Mouse (Mus musculus): ENCODE results near the gene Gmeb1. TPM values are rescaled to one million over a fixed set of nuclear protein-coding genes. Genes with fewer than 3 reads are reported as not detected.
A peak's percentile ranks its signal among the peaks of the same experiment; 100 is the strongest.
"Not testable (repeated sequence)": the region's sequence is repeated elsewhere in the genome, so short reads cannot be mapped to it uniquely, and the experiment has no call there.

Gmeb1 gene
- total and polyA plus RNA-seq, 3 experiments: 16.1 to 25.4 (median 19.2) TPM

- no peak overlapping the region for H3K4me3 ChIP-seq (ENCODE audit: low read depth, low read length)
- DNase-seq (ENCODE audit: low spot score): no peak
- H3K9me3 ChIP-seq (replicated peaks): no peaks in the 10 kb centered on the region
- TF ChIP-seq TAL1 (conservative IDR thresholded peaks at IDR 0.05; ENCODE audit: low read depth, low read length) (no peak), POLR2AphosphoS5 (IDR thresholded peaks at IDR 0.05; ENCODE audit: insufficient replicate concordance, low read depth, low read length) (no peak), GATA1 (IDR thresholded peaks at IDR 0.05; ENCODE audit: borderline replicate concordance, low read length) (no peak), GATA2 (IDR thresholded peaks at IDR 0.05; ENCODE audit: borderline replicate concordance, low read depth, low read length) (no peak), CTCF (IDR thresholded peaks at IDR 0.05; ENCODE audit: low read depth, low read length) (no peak)
- peaks cover 11% of the 10 kb centered on the region for H3K36me3 ChIP-seq (replicated peaks)
- H3K4me1 ChIP-seq (ENCODE audit: insufficient read depth, low read depth, low read length): peaks cover 43% of the 10 kb centered on the region
- no peak for ATAC-seq (ENCODE audit: extremely low read depth, insufficient number of reproducible peaks, low FRiP score, poor library complexity, severe bottlenecking)
- no peaks in the 10 kb centered on the region for H3K27me3 ChIP-seq (ENCODE audit: insufficient read depth, low read length)
Measured at GRCm38 (mm10) chr4:132305276-132305675, 43.9 kb upstream of the Gmeb1 start.

DNA sequence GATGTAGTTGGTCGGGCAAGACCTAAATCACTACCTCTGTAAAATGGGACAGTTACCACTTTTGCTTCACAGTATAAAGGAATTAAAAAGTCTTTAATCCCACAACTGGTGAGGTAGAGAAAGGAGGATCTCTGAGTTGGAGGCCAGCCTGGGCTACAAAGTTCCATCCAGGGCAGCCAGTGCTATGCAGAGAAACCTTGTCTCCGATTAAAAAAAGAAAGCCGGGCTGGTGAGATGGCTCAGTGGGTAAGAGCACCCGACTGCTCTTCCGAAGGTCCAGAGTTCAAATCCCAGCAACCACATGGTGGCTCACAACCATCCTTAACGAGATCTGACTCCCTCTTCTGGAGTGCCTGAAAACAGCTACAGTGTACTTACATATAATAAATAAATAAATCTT lies 42.1 kb upstream of the Gmeb1 start:
- H3K27me3 ChIP-seq (ENCODE audit: insufficient read depth, low read length); H3K9me3 ChIP-seq (replicated peaks): not testable (repeated sequence)

DNA sequence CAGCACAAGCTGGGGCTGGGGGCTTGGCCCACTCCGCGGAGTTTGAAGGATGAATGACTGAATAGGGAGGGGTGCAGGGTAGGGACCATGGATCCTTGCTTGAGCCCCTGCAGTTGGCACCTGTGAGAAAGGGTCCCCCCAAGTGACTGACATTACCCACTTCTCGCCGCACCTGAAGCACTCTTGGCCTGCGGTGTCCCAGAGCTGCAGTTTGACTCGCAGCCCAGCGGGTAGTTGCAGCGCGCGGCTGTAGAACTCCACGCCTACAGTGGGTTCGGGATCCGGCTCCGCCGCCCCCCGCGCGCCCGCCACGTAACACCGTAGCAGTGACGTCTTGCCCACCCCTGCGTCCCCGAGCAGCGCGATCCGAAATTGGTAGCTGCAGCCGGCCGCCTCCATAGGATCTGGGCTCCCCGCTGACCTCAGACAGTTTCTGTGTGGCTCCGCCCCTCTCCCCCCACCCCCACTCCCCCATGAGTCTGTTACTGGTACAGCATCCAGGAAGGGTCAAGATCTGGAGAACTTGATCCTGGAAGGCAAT lies 41.6 kb upstream of the Gmeb1 start, which contains the start of gene Rab42:
TSS of gene Rab42 (minus strand) at position 447 of the 541 bp plus-strand sequence.
- Histone ChIP-seq H3K36me3 (replicated peaks) (no peaks in the 10 kb centered on the region), H3K27me3 (ENCODE audit: insufficient read depth, low read length) (no peaks in the 10 kb centered on the region), H3K4me3 (ENCODE audit: low read depth, low read length) (peak within 1 kb of the TSS; percentile 75), H3K9me3 (replicated peaks) (no peaks in the 10 kb centered on the region), H3K4me1 (ENCODE audit: insufficient read depth, low read depth, low read length) (peaks cover 44% of the 10 kb centered on the region)
- no peak for TF ChIP-seq TAL1 (conservative IDR thresholded peaks at IDR 0.05; ENCODE audit: low read depth, low read length)
- no peak for TF ChIP-seq GATA1 (IDR thresholded peaks at IDR 0.05; ENCODE audit: borderline replicate concordance, low read length)
- TF ChIP-seq GATA2 (IDR thresholded peaks at IDR 0.05; ENCODE audit: borderline replicate concordance, low read depth, low read length): no peak
- TF ChIP-seq POLR2AphosphoS5 (IDR thresholded peaks at IDR 0.05; ENCODE audit: insufficient replicate concordance, low read depth, low read length): no peak
- no peak for TF ChIP-seq CTCF (IDR thresholded peaks at IDR 0.05; ENCODE audit: low read depth, low read length)
- DNase-seq (ENCODE audit: low spot score) (peak; percentile 56), ATAC-seq (ENCODE audit: extremely low read depth, insufficient number of reproducible peaks, low FRiP score, poor library complexity, severe bottlenecking) (0 out of 2 replicates have a peak, but pooled peaks have one; percentile 8)

More for the DNA sequence above, 42.1 kb upstream of the Gmeb1 start:
- Histone ChIP-seq H3K4me3 (ENCODE audit: low read depth, low read length) (peak overlapping the region; percentile 75), H3K4me1 (ENCODE audit: insufficient read depth, low read depth, low read length) (peaks cover 44% of the 10 kb centered on the region)
- not testable (repeated sequence) for H3K36me3 ChIP-seq (replicated peaks); DNase-seq (ENCODE audit: low spot score); ATAC-seq (ENCODE audit: extremely low read depth, insufficient number of reproducible peaks, low FRiP score, poor library complexity, severe bottlenecking)

- ATAC-seq (ENCODE audit: extremely low read depth, insufficient number of reproducible peaks, low FRiP score, poor library complexity, severe bottlenecking) (no peak), DNase-seq (ENCODE audit: low spot score) (no peak)
- H3K9me3 ChIP-seq (replicated peaks): no peaks in the 10 kb centered on the region
Measured at GRCm38 (mm10) chr4:132301965-132302938, 40.9 kb upstream of the Gmeb1 start.

DNA sequence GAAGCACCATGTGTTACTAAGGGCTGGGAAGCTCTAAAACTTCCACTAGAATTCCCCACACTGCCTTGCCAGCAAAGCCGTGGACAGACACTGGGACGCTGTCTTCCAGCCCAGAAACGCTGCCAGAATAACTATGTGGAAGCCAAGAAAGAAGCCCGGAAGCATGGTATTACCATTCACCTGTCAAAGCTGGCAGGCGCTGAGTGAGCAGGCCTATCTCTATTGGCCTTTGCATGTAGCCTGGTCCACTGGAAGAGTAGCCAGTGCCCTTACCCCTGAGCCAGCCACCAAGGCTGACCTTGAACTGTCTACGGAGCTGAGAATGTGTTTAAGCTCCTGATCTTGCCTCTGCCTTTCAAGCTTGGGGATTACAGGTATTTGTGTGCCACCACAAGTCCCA lies 40.1 kb upstream of the Gmeb1 start:
- H3K9me3 ChIP-seq (replicated peaks): no peaks in the 10 kb centered on the region
- no peak for ATAC-seq (ENCODE audit: extremely low read depth, insufficient number of reproducible peaks, low FRiP score, poor library complexity, severe bottlenecking)

More at GRCm38 (mm10) chr4:132301965-132302938, 40.9 kb upstream of the Gmeb1 start:
- Histone ChIP-seq H3K4me3 (ENCODE audit: low read depth, low read length) (peak overlapping the region; percentile 75), H3K36me3 (replicated peaks) (no peaks in the 10 kb centered on the region), H3K27me3 (ENCODE audit: insufficient read depth, low read length) (no peaks in the 10 kb centered on the region), H3K4me1 (ENCODE audit: insufficient read depth, low read depth, low read length) (peaks cover 44% of the 10 kb centered on the region)
- no peak for TF ChIP-seq TAL1 (conservative IDR thresholded peaks at IDR 0.05; ENCODE audit: low read depth, low read length)
- TF ChIP-seq POLR2AphosphoS5 (IDR thresholded peaks at IDR 0.05; ENCODE audit: insufficient replicate concordance, low read depth, low read length): no peak
- no peak for TF ChIP-seq GATA2 (IDR thresholded peaks at IDR 0.05; ENCODE audit: borderline replicate concordance, low read depth, low read length)
- no peak for TF ChIP-seq CTCF (IDR thresholded peaks at IDR 0.05; ENCODE audit: low read depth, low read length)
- no peak for TF ChIP-seq GATA1 (IDR thresholded peaks at IDR 0.05; ENCODE audit: borderline replicate concordance, low read length)

GRCm38 (mm10) chr4:132299849-132300248 lies 38.4 kb upstream of the Gmeb1 start:
- DNase-seq (ENCODE audit: low spot score) (no peak), ATAC-seq (ENCODE audit: extremely low read depth, insufficient number of reproducible peaks, low FRiP score, poor library complexity, severe bottlenecking) (no peak)
- no peak overlapping the region for H3K4me3 ChIP-seq (ENCODE audit: low read depth, low read length)
- no peaks in the 10 kb centered on the region for H3K9me3 ChIP-seq (replicated peaks)
- no peak for TF ChIP-seq GATA2 (IDR thresholded peaks at IDR 0.05; ENCODE audit: borderline replicate concordance, low read depth, low read length)
- no peak for TF ChIP-seq GATA1 (IDR thresholded peaks at IDR 0.05; ENCODE audit: borderline replicate concordance, low read length)
- TF ChIP-seq TAL1 (conservative IDR thresholded peaks at IDR 0.05; ENCODE audit: low read depth, low read length): no peak
- TF ChIP-seq POLR2AphosphoS5 (IDR thresholded peaks at IDR 0.05; ENCODE audit: insufficient replicate concordance, low read depth, low read length): no peak
- TF ChIP-seq CTCF (IDR thresholded peaks at IDR 0.05; ENCODE audit: low read depth, low read length): no peak
- H3K4me1 ChIP-seq (ENCODE audit: insufficient read depth, low read depth, low read length): peaks cover 39% of the 10 kb centered on the region
- no peaks in the 10 kb centered on the region for H3K27me3 ChIP-seq (ENCODE audit: insufficient read depth, low read length)
- H3K36me3 ChIP-seq (replicated peaks): peaks cover 9% of the 10 kb centered on the region

More for the DNA sequence above, 40.1 kb upstream of the Gmeb1 start:
- TF ChIP-seq CTCF (IDR thresholded peaks at IDR 0.05; ENCODE audit: low read depth, low read length) (no peak), GATA1 (IDR thresholded peaks at IDR 0.05; ENCODE audit: borderline replicate concordance, low read length) (no peak), GATA2 (IDR thresholded peaks at IDR 0.05; ENCODE audit: borderline replicate concordance, low read depth, low read length) (no peak), POLR2AphosphoS5 (IDR thresholded peaks at IDR 0.05; ENCODE audit: insufficient replicate concordance, low read depth, low read length) (no peak), TAL1 (conservative IDR thresholded peaks at IDR 0.05; ENCODE audit: low read depth, low read length) (no peak)
- H3K36me3 ChIP-seq (replicated peaks): no peaks in the 10 kb centered on the region
- peaks cover 44% of the 10 kb centered on the region for H3K4me1 ChIP-seq (ENCODE audit: insufficient read depth, low read depth, low read length)
- no peak overlapping the region for H3K4me3 ChIP-seq (ENCODE audit: low read depth, low read length)
- no peaks in the 10 kb centered on the region for H3K27me3 ChIP-seq (ENCODE audit: insufficient read depth, low read length)
- DNase-seq (ENCODE audit: low spot score): no peak

Data from G1E (cell line).